Mouse (Mus musculus) midbrain, embryonic 13.5 days (tissue): ENCODE measurements around the gene Crygb. TPM values are rescaled to one million over a fixed set of nuclear protein-coding genes. Genes with fewer than 3 reads are reported as not detected.

ENCODE experiments used
- polyA plus RNA-seq: library from polyadenylated mRNA; unstranded; fragments of >200 nt; fragmentation: Nextera tagmentation; extraction: Ambion mirVana; gene quantifications from 2 replicates; pipeline ENCODE4 v1.2.1, GENCODE M21; 2015

Crygb gene
- polyA plus RNA-seq, 1 experiment from 2014 or later, result 0.30 TPM

Other genes with a start within 250 kb of the Crygb start
- 10.3 and 11.8 TPM in 2 replicates for gene Plekhm3, start 125.5 kb downstream of the Crygb start, polyA plus RNA-seq
- gene Akr1cl, start 49.5 kb downstream of the Crygb start, polyA plus RNA-seq, result 0.12 and 0.36 TPM in 2 replicates
- not detected in 2 replicates for gene Cryge, start 31.1 kb downstream of the Crygb start, polyA plus RNA-seq
- gene Crygd, start 18.8 kb downstream of the Crygb start, polyA plus RNA-seq, result not detected in 2 replicates
- gene Crygc, start 8.6 kb downstream of the Crygb start, polyA plus RNA-seq, result not detected in 2 replicates
- not detected in 2 replicates for gene Cryga, start 21.1 kb upstream of the Crygb start, polyA plus RNA-seq
- not detected in 2 replicates for gene Gm28845, start 37.3 kb upstream of the Crygb start, polyA plus RNA-seq
- gene D630023F18Rik, start 40.9 kb upstream of the Crygb start, polyA plus RNA-seq, result 0.26 and 0.27 TPM in 2 replicates
- gene Idh1, start 104.2 kb upstream of the Crygb start, polyA plus RNA-seq, result 517 and 568 TPM in 2 replicates
- gene Pikfyve, start 104.4 kb upstream of the Crygb start, polyA plus RNA-seq, result 14.4 and 16.2 TPM in 2 replicates
- gene Pth2r, start 199.8 kb upstream of the Crygb start, polyA plus RNA-seq, result 0.34 and 0.45 TPM in 2 replicates